Mouse (Mus musculus): ENCODE results near the gene Pfkfb3.

- TF ChIP-seq CTCF (conservative IDR thresholded peaks at IDR 0.05; ENCODE audit: low read length) (no peak), NANOG (IDR thresholded peaks at IDR 0.05; ENCODE audit: borderline replicate concordance, low read length) (no peak)
Observed at GRCm38 (mm10) chr2:11475316-11475715, 78.6 kb downstream of the Pfkfb3 start.
